Mouse (Mus musculus) ES-Bruce4 (cell line): ENCODE results near the gene Wdr17. TPM values are rescaled to one million over a fixed set of nuclear protein-coding genes. Genes with fewer than 3 reads are reported as not detected.
"Not testable (repeated sequence)": the region's sequence is repeated elsewhere in the genome, so short reads cannot be mapped to it uniquely, and the experiment has no call there.

ENCODE experiments used
- H3K27ac ChIP-seq: 2 replicates; pipeline ENCODE4 v1.5.1; 2012; ENCODE audit warnings: low read length, inconsistent platforms; ENCODE audit not compliant: insufficient read depth
- H3K27me3 ChIP-seq: 2 replicates; pipeline ENCODE4 v1.6.1; 2012; ENCODE audit warnings: mild to moderate bottlenecking, low read length, inconsistent platforms; ENCODE audit not compliant: control insufficient read depth, poor library complexity, insufficient read depth, severe bottlenecking
- H3K36me3 ChIP-seq: 2 replicates; pipeline ENCODE4 v1.6.1; 2012; ENCODE audit warnings: inconsistent platforms, mild to moderate bottlenecking, low read length, moderate library complexity; ENCODE audit not compliant: control insufficient read depth, poor library complexity, insufficient read depth, severe bottlenecking
- H3K4me1 ChIP-seq: one replicate; pipeline ENCODE4 v1.8.1; 2011; ENCODE audit warnings: low read length; ENCODE audit not compliant: control insufficient read depth, insufficient read depth
- H3K4me3 ChIP-seq: 2 replicates; pipeline ENCODE4 v1.5.1; 2011; ENCODE audit warnings: low read depth, mild to moderate bottlenecking, low read length
- H3K9ac ChIP-seq: 2 replicates; pipeline ENCODE4 v1.6.1; 2012; ENCODE audit warnings: low read depth, mild to moderate bottlenecking, inconsistent platforms; ENCODE audit not compliant: poor library complexity, severe bottlenecking
- H3K9me3 ChIP-seq: replicated peaks from 2 replicates; pipeline ENCODE4 v1.6.1; 2012; ENCODE audit warnings: mild to moderate bottlenecking, low read length, inconsistent platforms; ENCODE audit not compliant: control insufficient read depth, poor library complexity, insufficient read depth, severe bottlenecking
- CTCF ChIP-seq: IDR thresholded peaks from one replicate; pipeline ENCODE4 v1.8.1; 2011; ENCODE audit warnings: low read depth, low read length
- EP300 ChIP-seq: IDR thresholded peaks from 2 replicates; pipeline ENCODE4 v1.6.1; 2011; ENCODE audit warnings: low read depth, low read length; ENCODE audit not compliant: insufficient read depth
- POLR2A ChIP-seq: IDR thresholded peaks from one replicate; pipeline ENCODE4 v1.8.1; 2011; ENCODE audit warnings: low read length; ENCODE audit not compliant: insufficient read depth
- polyA plus RNA-seq: library from polyadenylated mRNA; stranded (reverse); fragments of >200 nt; gene quantifications from 2 replicates; pipeline ENCODE4 v1.2.4, GENCODE M21; 2011; ENCODE audit warnings: low read depth; ENCODE audit not compliant: missing spikeins, insufficient read depth, insufficient read length

Wdr17 gene
- polyA plus RNA-seq, 1 experiment: 0.97 TPM

- Histone ChIP-seq H3K36me3 (no peaks in the 10 kb centered on the region), H3K27ac (no peak overlapping the region), H3K9me3 (no peaks in the 10 kb centered on the region), H3K9ac (no peak overlapping the region), H3K4me1 (no peaks in the 10 kb centered on the region), H3K27me3 (no peaks in the 10 kb centered on the region), H3K4me3 (no peak overlapping the region)
- TF ChIP-seq POLR2A (no peak), CTCF (no peak), EP300 (no peak)
These were observed 227.3 kb downstream of the Wdr17 start for GRCm38 (mm10) chr8:54659703-54660102.

GRCm38 (mm10) chr8:54638634-54639033, 248.3 kb downstream of the Wdr17 start:
- Histone ChIP-seq H3K27me3 (no peaks in the 10 kb centered on the region), H3K4me3 (no peak overlapping the region), H3K36me3 (no peaks in the 10 kb centered on the region), H3K9ac (no peak overlapping the region), H3K4me1 (no peaks in the 10 kb centered on the region), H3K9me3 (no peaks in the 10 kb centered on the region), H3K27ac (no peak overlapping the region)
- TF ChIP-seq EP300: no peak

- H3K27me3 ChIP-seq, H3K27ac ChIP-seq, H3K36me3 ChIP-seq, H3K4me1 ChIP-seq, H3K9me3 ChIP-seq: not testable (repeated sequence)
- Histone ChIP-seq H3K4me3 (peak overlapping the region; percentile 50), H3K9ac (peak overlapping the region; percentile 56; the same call in 1 of the 2 replicates)
These were observed 270.3 kb downstream of the Wdr17 start for GRCm38 (mm10) chr8:54616710-54617109.

- Histone ChIP-seq H3K27me3 (no peaks in the 10 kb centered on the region), H3K27ac (no peak overlapping the region), H3K9me3 (no peaks in the 10 kb centered on the region), H3K4me3 (no peak overlapping the region), H3K9ac (no peak overlapping the region), H3K4me1 (no peaks in the 10 kb centered on the region), H3K36me3 (no peaks in the 10 kb centered on the region)
- TF ChIP-seq POLR2A: no peak
- no peak for TF ChIP-seq CTCF
- no peak for TF ChIP-seq EP300
These were observed 276.7 kb downstream of the Wdr17 start for GRCm38 (mm10) chr8:54610238-54610637.

GRCm38 (mm10) chr8:54609336-54609735, 277.6 kb downstream of the Wdr17 start:
- Histone ChIP-seq H3K27ac (no peak overlapping the region), H3K9ac (no peak overlapping the region)

GRCm38 (mm10) chr8:54603440-54603839, 283.5 kb downstream of the Wdr17 start:
- no peak overlapping the region for H3K9ac ChIP-seq
- H3K4me1 ChIP-seq: no peaks in the 10 kb centered on the region
- no peak overlapping the region for H3K27ac ChIP-seq
- no peaks in the 10 kb centered on the region for H3K36me3 ChIP-seq
- TF ChIP-seq POLR2A: no peak
- TF ChIP-seq CTCF: no peak
- no peaks in the 10 kb centered on the region for H3K9me3 ChIP-seq
- no peak overlapping the region for H3K4me3 ChIP-seq
- H3K27me3 ChIP-seq: no peaks in the 10 kb centered on the region

More at GRCm38 (mm10) chr8:54609336-54609735, 277.6 kb downstream of the Wdr17 start:
- TF ChIP-seq EP300 (no peak), POLR2A (no peak), CTCF (no peak)
- Histone ChIP-seq H3K36me3 (no peaks in the 10 kb centered on the region), H3K27me3 (no peaks in the 10 kb centered on the region), H3K4me3 (no peak overlapping the region), H3K9me3 (no peaks in the 10 kb centered on the region), H3K4me1 (no peaks in the 10 kb centered on the region)
